Mouse (Mus musculus): Measurements from ENCODE around the gene H2al2b. TPM values are rescaled to one million over a fixed set of nuclear protein-coding genes. Genes with fewer than 3 reads are reported as not detected.
"Not testable (repeated sequence)": the region's sequence is repeated elsewhere in the genome, so short reads cannot be mapped to it uniquely, and the experiment has no call there.

H2al2b gene
- not detected for total RNA-seq (2021)
- long read RNA-seq, result 0 reads

DNA sequence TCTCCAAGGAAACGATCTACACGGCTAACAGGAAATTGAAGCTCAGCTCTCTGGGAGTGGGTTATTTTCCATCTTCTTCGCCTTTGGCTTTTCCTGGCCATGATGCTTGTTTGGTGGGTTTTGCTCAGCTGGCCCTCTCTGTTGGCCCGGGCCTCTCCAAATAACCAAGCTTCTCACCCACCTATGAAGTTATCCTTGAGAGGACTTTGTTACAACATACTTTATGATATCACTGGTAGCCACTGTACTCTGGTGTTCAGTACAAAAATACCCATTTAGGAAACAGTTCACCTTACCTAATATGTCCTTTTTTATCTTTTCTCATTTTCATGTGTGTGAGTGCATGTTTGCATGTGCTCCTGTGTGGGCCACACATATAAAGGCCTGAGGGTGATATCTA, at the start of gene H2al2b:
TSS of gene H2al2b (minus strand) at position 101 of the 400 bp plus-strand sequence.
- not testable (repeated sequence) for DNase-seq (ENCODE audit: low spot score in 2 of 2)

Other genes starting within 250 kb of the H2al2b start
- not detected for gene H2al2c, start 121.6 kb downstream of the H2al2b start, total RNA-seq (2021)
- gene Sry, start 57.0 kb downstream of the H2al2b start, total RNA-seq (2021), result not detected
- gene Gm4064, start 75.5 kb upstream of the H2al2b start, total RNA-seq (2021), result not detected
- not detected for gene Rbmy, start 110.0 kb upstream of the H2al2b start, total RNA-seq (2021)
- not detected for gene Gm10256, start 110.0 kb upstream of the H2al2b start, total RNA-seq (2021)
- gene Gm10352, start 180.3 kb upstream of the H2al2b start, total RNA-seq (2021), result not detected
- gene Gm29289, start 211.9 kb upstream of the H2al2b start, total RNA-seq (2021), result not detected